Mouse (Mus musculus): ENCODE results near the gene Depdc5.

GRCm38 (mm10) chr5:32998783-32999182 lies 135.3 kb downstream of the Depdc5 start:
- TF ChIP-seq CTCF (IDR thresholded peaks at IDR 0.05; ENCODE audit: extremely low read depth, insufficient read depth, low read length): no peak
- no peak for TF ChIP-seq POLR2A (IDR thresholded peaks at IDR 0.05; ENCODE audit: extremely low read depth, insufficient read depth, low read length)
